Mouse (Mus musculus): ENCODE measurements around the gene Sat2. TPM values are rescaled to one million over a fixed set of nuclear protein-coding genes. Genes with fewer than 3 reads are reported as not detected.

The Sat2 gene
- polyA plus RNA-seq (2014; fragmentation: Nextera tagmentation; extraction: Ambion mirVana): 18.0 and 18.3 TPM in 2 replicates

- WGBS: 1% methylated on average over 20 of the region's 20 CpGs
- Histone ChIP-seq H3K36me3 (ENCODE audit: insufficient read depth) (no peaks in the 10 kb centered on the region), H3K9ac (peak within 1 kb of the TSS; percentile 71), H3K9me3 (ENCODE audit: low read depth, low read length) (no peaks in the 10 kb centered on the region), H3K4me3 (ENCODE audit: low read depth, low read length) (peak within 1 kb of the TSS; percentile 55), H3K27ac (ENCODE audit: low read depth) (peak within 1 kb of the TSS; percentile 80), H3K4me2 (peak within 1 kb of the TSS; percentile 82), H3K4me1 (ENCODE audit: insufficient read depth) (no peaks in the 10 kb centered on the region), H3K27me3 (ENCODE audit: insufficient read depth, low read length) (peaks cover under 1% of the 10 kb centered on the region; the same call in 1 of the 2 replicates)
- TF ChIP-seq CTCF (IDR thresholded peaks at IDR 0.05; ENCODE audit: low read depth): no peak
- DNase-seq (peak; percentile 89), ATAC-seq (ENCODE audit: insufficient read depth) (peak; percentile 93)
These were observed at the start of gene Sat2 for GRCm38 (mm10) chr11:69621571-69622268. Gene Sat2, plus strand, starts transcription at chr11:69622024.

DNA sequence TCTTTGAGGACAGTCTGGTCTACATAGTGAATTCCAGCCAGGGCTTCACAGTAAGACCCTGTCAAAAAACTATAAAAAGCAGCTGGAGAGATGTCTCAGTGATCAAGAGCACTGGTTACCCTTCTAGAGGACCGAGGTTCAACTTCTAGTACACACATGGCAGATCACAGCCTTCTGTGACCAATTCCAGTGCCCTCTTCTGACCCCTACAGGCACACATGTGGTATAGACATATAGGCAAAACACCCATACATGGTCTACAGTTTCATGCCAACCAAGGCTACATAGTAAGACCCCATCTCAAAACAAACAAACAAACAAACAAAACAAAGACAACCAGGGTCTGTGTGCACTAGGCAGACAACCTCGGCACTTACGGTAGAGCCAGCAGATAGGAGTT, 46.6 kb upstream of the Sat2 start:
- peak; percentile 62 for TF ChIP-seq CTCF (IDR thresholded peaks at IDR 0.05; ENCODE audit: low read depth)
- Histone ChIP-seq H3K4me2 (no peak overlapping the region), H3K9me3 (ENCODE audit: low read depth, low read length) (no peaks in the 10 kb centered on the region), H3K27ac (ENCODE audit: low read depth) (no peak overlapping the region), H3K27me3 (ENCODE audit: insufficient read depth, low read length) (no peaks in the 10 kb centered on the region), H3K36me3 (ENCODE audit: insufficient read depth) (peaks cover 42% of the 10 kb centered on the region), H3K9ac (no peak overlapping the region), H3K4me1 (ENCODE audit: insufficient read depth) (peaks cover 7% of the 10 kb centered on the region), H3K4me3 (ENCODE audit: low read depth, low read length) (no peak overlapping the region)
- 56% methylated on average over 3 of the region's 3 CpGs for WGBS
- ATAC-seq (ENCODE audit: insufficient read depth) (no peak), DNase-seq (peak; percentile 64)

DNA sequence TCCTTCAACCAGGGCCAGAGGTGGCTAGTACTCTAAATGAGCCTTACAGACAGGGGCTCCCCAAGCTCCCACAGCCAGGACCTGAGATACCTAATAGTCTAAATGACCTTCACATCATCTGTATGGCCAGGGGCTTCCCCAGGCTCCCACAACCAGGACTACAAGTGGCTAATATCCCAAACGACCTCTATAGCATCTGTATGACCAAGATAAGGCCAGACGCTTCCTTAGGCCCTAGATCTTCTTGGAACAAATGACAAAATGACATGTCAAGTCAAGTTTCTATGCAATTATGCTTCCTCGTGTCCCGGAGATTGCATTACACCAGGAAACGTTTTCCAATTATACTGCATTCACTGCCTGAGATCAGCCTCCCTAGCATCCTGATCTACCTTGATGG, 45.5 kb upstream of the Sat2 start:
- no peak for ATAC-seq (ENCODE audit: insufficient read depth)
- Histone ChIP-seq H3K27me3 (ENCODE audit: insufficient read depth, low read length) (no peaks in the 10 kb centered on the region), H3K4me3 (ENCODE audit: low read depth, low read length) (no peak overlapping the region), H3K27ac (ENCODE audit: low read depth) (no peak overlapping the region), H3K4me2 (no peak overlapping the region), H3K36me3 (ENCODE audit: insufficient read depth) (peaks cover 32% of the 10 kb centered on the region), H3K9ac (no peak overlapping the region), H3K9me3 (ENCODE audit: low read depth, low read length) (no peaks in the 10 kb centered on the region), H3K4me1 (ENCODE audit: insufficient read depth) (peaks cover 7% of the 10 kb centered on the region)
- 67% methylated on average over 5 of the region's 5 CpGs for WGBS
- DNase-seq: no peak
- no peak for TF ChIP-seq CTCF (IDR thresholded peaks at IDR 0.05; ENCODE audit: low read depth)

- no peak for DNase-seq
- peaks cover 11% of the 10 kb centered on the region for H3K4me1 ChIP-seq (ENCODE audit: insufficient read depth)
- H3K36me3 ChIP-seq (ENCODE audit: insufficient read depth): peaks cover 31% of the 10 kb centered on the region
- H3K4me2 ChIP-seq: peak overlapping the region; percentile 92
- peak overlapping the region; percentile 85 for H3K9ac ChIP-seq
- 9% methylated on average over 15 of the region's 15 CpGs for WGBS
- H3K4me3 ChIP-seq (ENCODE audit: low read depth, low read length): peak overlapping the region; percentile 84
- TF ChIP-seq CTCF (IDR thresholded peaks at IDR 0.05; ENCODE audit: low read depth): no peak
- H3K27me3 ChIP-seq (ENCODE audit: insufficient read depth, low read length): no peaks in the 10 kb centered on the region
- peak overlapping the region; percentile 79 for H3K27ac ChIP-seq (ENCODE audit: low read depth)
- no peak for ATAC-seq (ENCODE audit: insufficient read depth)
- H3K9me3 ChIP-seq (ENCODE audit: low read depth, low read length): no peaks in the 10 kb centered on the region
These were observed 43.5 kb upstream of the Sat2 start for GRCm38 (mm10) chr11:69578301-69578700.

DNA sequence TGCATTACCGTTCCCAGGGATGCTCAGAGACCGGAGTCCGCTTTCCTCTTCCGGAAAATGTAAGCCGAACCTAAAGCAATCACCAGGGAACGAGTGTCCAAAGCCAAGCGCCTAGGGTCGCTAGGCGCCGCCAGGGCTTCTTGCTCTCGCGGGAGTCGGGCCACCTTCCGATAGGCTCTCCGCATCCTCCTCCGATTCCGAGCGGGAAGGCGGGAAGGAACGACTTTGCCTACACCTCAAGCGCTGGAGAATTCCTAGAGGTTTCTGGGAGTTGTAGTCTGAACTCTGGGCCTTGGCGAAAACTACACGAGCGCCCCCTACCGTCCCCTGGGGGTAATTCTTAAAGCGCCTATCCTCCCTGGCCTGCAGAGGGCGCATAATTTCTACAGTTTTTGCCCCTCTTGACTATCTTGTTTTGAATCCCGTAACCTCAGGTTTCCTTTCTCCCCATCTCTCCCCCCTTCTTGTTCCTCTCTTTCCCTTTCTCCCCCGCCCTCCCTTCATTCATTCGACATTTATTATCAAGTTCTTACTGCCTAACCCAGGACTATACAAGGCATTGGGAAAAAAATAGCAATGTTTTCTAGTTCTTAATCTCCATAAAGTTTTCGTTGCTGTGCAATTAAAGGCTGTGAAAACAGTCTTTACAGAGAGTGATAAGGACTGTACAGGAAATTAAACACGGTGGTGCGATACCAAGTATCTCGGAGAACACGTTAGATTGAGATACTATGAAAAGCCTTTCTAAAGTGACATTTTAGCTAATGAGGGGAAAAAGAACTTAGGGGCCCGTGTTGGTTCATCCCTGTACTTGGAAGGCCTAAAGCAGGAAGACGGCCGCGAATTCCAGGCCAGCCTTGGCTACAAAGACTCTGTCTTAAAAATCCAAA, 42.5 kb upstream of the Sat2 start:
- WGBS: 2% methylated on average over 39 of the region's 39 CpGs
- Histone ChIP-seq H3K9me3 (ENCODE audit: low read depth, low read length) (no peaks in the 10 kb centered on the region), H3K4me2 (peak overlapping the region; percentile 92), H3K36me3 (ENCODE audit: insufficient read depth) (peaks cover 31% of the 10 kb centered on the region), H3K4me1 (ENCODE audit: insufficient read depth) (peaks cover 11% of the 10 kb centered on the region), H3K27ac (ENCODE audit: low read depth) (peak overlapping the region; percentile 91), H3K9ac (peak overlapping the region; percentile 85), H3K4me3 (ENCODE audit: low read depth, low read length) (peak overlapping the region; percentile 84), H3K27me3 (ENCODE audit: insufficient read depth, low read length) (no peaks in the 10 kb centered on the region)
- peak; percentile 91 for ATAC-seq (ENCODE audit: insufficient read depth)
- TF ChIP-seq CTCF (IDR thresholded peaks at IDR 0.05; ENCODE audit: low read depth): peak; percentile 100
- DNase-seq: peak; percentile 99

DNA sequence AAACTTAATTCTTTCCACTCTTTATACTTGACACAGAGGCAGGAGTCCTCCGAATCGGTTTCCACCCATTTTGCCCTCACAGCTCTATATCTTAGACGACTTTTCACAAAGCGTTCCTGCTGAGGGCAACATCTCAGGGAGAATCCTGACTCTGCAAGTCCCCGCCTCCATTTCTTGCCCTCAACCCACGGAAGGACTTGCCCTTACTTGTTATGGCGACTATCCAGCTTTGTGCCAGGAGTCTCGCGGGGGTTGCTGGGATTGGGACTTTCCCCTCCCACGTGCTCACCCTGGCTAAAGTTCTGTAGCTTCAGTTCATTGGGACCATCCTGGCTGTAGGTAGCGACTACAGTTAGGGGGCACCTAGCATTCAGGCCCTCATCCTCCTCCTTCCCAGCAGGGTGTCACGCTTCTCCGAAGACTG, 41.7 kb upstream of the Sat2 start, which contains the start of the genes Wrap53 and Trp53:
Gene Wrap53, minus strand, starts transcription at position 165 of the 424 bp plus-strand sequence.
Gene Trp53, plus strand, starts transcription at position 269 of the 424 bp plus-strand sequence.
- Histone ChIP-seq H3K9me3 (ENCODE audit: low read depth, low read length) (no peaks in the 10 kb centered on the region), H3K27ac (ENCODE audit: low read depth) (peak within 1 kb of the TSS; percentile 91), H3K4me2 (peak within 1 kb of the TSS; percentile 92), H3K27me3 (ENCODE audit: insufficient read depth, low read length) (no peaks in the 10 kb centered on the region), H3K4me1 (ENCODE audit: insufficient read depth) (peaks cover 11% of the 10 kb centered on the region), H3K4me3 (ENCODE audit: low read depth, low read length) (peak within 1 kb of the TSS; percentile 84), H3K36me3 (ENCODE audit: insufficient read depth) (peaks cover 31% of the 10 kb centered on the region), H3K9ac (peak within 1 kb of the TSS; percentile 85)
- DNase-seq (peak; percentile 97), ATAC-seq (ENCODE audit: insufficient read depth) (peak; percentile 58)
- under 1% methylated on average over 13 of the region's 13 CpGs for WGBS
- no peak for TF ChIP-seq CTCF (IDR thresholded peaks at IDR 0.05; ENCODE audit: low read depth)
